Mouse (Mus musculus): ENCODE data around the gene Zfhx3.

Zfhx3 gene

DNA sequence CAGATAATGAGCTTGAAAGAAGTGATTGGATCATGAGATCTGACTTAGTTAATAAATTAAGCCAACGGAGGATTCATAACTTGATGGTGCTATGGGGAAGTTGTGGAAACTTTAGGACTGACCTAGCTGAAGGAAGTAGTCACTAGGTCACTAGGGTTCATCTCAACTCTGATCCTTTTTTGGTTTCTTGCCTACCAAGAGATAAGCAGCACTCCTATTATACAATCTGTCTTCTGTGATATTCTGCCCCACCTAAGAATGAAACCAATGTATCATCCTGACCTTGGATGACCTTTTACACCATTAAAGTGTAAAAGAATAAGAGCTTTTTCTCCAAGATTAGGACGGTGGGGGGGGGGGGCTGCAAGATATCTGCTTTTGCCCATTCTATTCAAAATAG, 1042.5 kb downstream of the Zfhx3 start:
- DNase-seq (ENCODE audit: low spot score in 2 of 2): no peak

DNA sequence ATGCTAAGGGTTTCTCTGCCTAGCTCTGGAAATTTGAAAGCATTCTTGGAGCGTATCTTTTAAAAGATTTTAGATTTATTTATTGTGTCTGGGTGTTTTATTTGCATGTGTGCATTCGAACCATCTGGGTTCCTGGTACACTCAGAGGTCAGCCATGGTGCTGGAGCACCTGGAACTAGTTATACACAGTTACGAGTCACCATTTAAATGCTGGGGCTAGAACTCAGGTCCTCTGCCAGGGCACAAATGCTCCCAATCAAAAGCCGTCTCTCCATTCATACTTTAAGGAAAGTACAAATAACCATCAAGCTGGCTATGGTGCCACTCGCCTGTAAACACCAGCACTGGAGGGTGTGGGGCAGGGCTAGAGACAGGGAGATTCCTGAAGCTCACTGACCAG, 1047.4 kb downstream of the Zfhx3 start:
- DNase-seq (ENCODE audit: low spot score in 2 of 2): no peak

DNA sequence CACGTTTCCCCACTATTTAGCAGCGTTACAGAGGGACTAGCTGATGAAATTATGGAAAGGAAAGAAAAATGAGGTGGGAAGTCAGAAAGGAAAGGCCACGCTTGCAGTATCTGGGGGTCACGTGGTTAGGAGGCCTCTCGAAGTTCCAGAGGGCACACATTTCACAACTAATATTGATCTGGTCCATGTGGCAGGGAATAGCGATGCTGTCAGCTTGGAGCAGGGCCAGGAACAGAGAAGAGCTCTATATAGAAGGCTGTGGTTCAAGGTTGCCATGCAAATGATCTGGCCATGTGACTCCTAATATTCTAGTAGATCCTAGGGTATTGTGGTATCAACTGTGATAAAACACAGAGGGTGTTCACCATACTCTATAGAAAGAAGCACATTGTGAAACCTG, 1048.1 kb downstream of the Zfhx3 start:
- DNase-seq (ENCODE audit: low spot score in 2 of 2): no peak

DNA sequence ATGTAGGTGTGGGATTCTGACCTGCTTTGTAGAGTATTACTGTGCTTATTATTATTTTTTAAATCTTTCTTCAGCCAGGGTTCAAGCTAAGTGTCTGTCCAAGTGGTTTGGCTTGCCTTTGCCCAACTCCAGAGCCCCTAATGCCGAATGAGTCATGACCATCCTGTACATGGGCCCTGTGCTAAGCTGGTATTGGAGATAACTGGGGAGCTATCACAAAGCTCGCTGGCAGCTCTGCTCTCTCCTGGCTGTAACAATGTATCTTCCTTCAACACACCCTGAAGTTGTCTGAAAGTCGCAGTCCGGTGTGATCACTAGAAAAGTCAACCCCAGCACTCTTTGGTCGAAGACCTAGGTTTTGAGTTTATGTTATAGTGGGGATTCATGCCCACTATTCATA, 1049.0 kb downstream of the Zfhx3 start:
- no peak for DNase-seq (ENCODE audit: low spot score in 2 of 2)

DNA sequence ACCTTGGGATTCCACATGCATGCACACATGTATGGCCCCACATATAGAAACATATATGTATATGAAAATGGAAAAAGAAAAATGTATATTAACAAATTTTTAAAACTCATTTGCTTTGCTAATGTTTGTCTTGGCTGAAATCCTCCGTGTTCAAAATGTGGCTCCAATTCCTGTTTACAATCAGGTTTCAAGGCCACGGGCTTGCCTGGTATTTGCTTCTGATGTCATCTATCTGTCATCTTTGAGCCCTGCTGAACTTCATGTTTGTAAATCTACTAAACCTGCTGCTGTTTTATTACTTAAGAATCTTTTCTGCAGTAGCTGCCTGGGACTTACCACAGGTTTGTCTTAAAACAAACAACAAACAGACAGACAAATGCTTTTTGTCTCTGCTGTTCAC, 1051.3 kb downstream of the Zfhx3 start:
- no peak for DNase-seq (ENCODE audit: low spot score in 2 of 2)

DNA sequence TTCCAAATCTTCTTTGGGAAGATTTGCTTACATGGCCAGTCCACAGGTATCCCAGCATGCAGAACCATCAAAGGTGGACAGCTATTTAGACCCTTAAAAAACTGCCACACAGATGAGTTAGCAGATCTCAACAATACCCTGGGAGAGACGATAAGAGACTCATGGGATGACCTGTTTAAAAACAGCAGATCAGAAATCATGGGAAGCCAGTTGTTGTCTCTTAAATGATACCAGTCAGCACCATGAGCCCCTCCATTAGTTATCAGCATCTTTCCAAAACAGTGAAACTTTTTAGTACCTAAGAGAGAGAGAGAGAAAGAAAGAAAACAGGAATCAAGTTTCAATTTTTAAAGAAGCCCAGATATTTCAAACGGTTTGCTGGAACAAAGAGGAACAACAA, 1051.7 kb downstream of the Zfhx3 start:
- no peak for DNase-seq (ENCODE audit: low spot score in 2 of 2)

DNA sequence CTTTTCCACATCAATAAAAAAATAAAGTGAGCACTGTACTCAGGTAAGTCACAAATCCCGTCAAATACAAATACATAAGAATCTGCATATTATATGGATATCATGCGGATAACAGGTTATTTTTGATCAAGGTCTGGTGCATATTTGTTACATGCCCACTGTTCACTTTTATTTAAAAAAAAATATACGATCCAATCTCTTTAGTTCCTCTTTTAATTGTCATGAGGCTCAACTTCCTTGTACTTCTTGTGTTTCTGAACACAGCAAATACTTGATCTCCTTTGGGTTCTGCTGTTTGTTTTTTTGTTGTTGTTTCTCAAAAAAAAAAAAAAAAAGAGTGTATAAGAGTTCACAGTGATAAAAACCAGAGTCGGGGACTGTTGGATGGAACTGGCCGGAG, 1052.4 kb downstream of the Zfhx3 start:
- DNase-seq (ENCODE audit: low spot score in 2 of 2): no peak

DNA sequence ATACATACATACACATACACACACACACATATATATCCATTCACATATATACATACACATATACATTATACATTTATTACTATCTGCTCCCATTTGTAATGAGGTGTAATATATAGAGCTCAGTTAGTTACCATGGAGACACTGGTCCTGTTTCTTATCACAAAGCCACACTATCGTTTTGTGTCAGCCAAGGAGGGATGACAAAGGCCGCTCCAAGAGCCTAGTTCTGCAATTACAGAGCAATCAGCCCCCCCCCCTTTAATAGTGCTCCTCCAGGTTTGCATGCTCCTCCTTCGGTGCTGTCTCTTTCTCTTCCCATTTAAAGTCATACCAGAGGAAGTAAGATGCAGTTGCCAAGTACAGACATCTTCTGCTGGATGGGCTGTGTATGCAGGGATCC, 1054.9 kb downstream of the Zfhx3 start:
- DNase-seq (ENCODE audit: low spot score in 2 of 2): no peak

DNA sequence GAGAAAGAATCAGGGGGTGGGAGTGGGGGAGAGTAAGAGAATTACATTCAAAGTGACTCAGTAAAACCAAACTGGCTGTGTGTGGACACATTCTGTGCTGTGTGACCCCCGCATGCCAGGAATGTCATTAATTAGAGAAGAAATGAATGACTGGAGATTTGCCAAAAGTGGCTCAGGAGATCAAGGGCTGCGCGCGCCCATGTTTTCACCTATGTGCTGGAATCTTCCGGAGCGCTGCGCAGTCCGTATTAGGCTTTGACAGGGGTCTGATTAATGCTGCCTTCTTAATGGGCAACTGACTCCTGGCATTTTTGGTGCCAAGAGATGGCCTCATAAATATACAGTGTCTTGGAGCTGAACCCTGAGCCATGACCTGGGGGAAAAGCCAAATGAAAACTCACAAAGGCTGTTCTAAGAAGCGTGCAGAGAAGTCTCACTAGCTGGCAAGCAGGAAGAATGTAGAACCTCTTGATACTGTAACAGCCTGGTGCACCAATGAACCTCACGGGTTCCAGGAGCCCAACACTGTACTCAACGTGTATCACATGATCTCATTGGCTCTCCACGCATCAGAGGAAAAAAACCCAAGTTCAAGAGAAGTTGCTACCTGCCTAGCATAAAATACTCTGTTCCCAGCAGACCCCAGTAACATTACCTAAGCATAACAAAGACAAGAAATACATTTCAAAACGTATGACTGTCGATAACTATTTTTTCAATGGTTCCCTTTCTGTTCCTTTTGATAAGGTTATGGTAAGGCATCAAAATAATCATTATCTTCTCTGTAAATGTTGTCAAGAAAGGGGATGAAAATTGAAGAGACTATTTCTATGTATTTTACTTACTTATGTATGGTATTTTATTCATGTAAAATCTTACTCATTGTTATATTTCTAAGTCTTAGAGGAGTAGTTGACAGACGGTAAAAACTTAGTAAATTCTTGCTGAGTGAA, 1057.1 kb downstream of the Zfhx3 start:
- DNase-seq (ENCODE audit: low spot score in 2 of 2): no peak

DNA sequence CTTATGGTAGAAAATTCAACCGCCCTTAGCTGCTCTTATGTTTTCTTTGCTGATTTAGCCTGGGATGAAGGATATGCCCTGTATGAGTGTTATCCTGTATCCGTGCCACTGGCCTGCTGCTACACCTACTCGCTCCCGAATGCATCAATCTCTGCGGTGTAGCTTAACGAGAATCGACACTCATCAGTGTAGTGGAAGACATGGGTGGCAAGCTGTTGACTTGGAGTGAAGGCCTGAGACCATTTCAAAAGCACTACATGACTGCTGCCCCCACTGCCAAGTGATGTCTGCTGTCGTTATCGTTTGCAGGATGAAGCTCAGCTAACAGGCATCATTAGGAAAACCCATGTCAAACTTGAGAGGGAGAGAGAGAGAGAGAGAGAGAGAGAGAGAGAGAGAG, 1058.6 kb downstream of the Zfhx3 start:
- DNase-seq (ENCODE audit: low spot score in 2 of 2): no peak

DNA sequence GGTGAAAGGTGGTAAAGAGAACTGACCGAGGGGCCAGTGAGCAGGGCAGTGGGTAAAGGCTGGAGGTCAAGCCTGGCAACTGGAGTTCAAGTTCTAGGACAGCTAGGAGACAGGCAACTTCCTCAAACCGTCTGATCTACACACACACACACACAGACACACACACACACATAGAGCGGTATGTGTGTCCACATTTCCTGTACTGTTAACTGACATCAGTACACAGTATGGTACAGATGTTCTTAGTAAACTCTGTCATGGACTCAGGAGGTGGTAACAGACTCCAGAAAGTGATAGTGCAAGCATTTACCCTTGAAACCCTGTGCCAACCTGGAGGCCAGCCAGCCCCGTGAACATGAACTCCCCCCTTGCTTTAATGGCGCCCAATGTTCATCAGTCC, 1059.5 kb downstream of the Zfhx3 start:
- no peak for DNase-seq (ENCODE audit: low spot score in 2 of 2)

DNA sequence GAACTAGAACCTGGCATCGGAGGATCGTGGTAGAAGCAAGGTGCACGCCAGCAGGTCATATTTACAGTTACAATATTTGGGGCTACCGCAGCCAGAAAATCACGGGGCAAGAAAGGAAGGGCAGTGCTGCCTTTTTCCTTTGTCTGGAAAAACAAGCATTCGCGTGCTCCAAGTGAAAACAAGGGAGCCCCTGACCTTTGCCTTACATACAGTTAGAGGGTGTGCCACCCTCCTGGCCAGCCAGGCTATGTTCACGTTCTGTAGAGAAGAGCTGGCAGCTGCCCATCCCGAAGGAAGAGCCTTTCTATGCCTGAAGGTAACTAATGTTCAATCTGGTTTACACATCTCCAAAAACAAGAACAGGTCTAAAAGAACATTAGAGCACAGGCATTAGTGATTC, 1064.5 kb downstream of the Zfhx3 start:
- no peak for DNase-seq (ENCODE audit: low spot score in 2 of 2)
